Mouse (Mus musculus): ENCODE measurements around the gene Bcan. TPM values are rescaled to one million over a fixed set of nuclear protein-coding genes. Genes with fewer than 3 reads are reported as not detected.

Gene Bcan
- total and polyA plus RNA-seq, 3 experiments = 0.09 to 0.55 TPM; not detected in 1

DNA sequence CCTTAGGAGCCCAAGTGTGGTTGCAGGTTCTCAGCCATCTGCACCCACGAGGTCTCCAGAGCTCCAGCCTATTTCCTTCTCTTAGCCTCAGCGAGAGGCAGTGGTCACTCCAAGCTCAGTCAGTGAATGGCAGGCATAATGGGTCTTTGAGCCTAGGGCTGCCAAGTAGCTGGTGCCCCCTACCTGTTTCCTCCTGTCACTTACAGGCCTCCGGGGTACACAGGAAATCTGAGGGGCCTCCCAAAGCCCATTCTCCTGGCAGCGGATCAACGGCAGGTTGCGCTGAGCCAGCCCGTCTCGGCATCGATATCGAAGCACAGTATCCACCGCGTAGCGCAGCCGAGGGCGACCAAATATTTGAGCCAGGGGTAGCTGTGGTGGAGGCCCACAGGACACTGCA lies 12.0 kb downstream of the Bcan start:
- H3K9ac ChIP-seq (ENCODE audit: low read depth, low read length) = no peak overlapping the region; the same call in 1 of the 2 replicates
- DNase-seq = no peak
- no peak for TF ChIP-seq CTCF (IDR thresholded peaks at IDR 0.05)
- TF ChIP-seq POLR2A (IDR thresholded peaks at IDR 0.05; ENCODE audit: insufficient read depth, low read depth, low read length) = no peak
- no peak for TF ChIP-seq EP300 (IDR thresholded peaks at IDR 0.05; ENCODE audit: insufficient read depth, low read depth, low read length)
- intact Hi-C loops (cut with DNase I) = no loop called here
- H3K36me3 ChIP-seq (ENCODE audit: control insufficient read depth, insufficient read depth, low read length) = no peaks in the 10 kb centered on the region
- H3K4me3 ChIP-seq = peak overlapping the region; percentile 10; the same call in 1 of the 2 replicates
- WGBS = 15% methylated on average over 15 of the region's 15 CpGs
- H3K4me1 ChIP-seq (ENCODE audit: control insufficient read depth, insufficient read depth, low read length) = peaks cover 27% of the 10 kb centered on the region
- no peak overlapping the region for H3K27ac ChIP-seq
- no peaks in the 10 kb centered on the region for H3K27me3 ChIP-seq (ENCODE audit: control insufficient read depth, insufficient read depth, low read length)
- H3K79me2 ChIP-seq (replicated peaks; ENCODE audit: control insufficient read depth, insufficient read depth, low read length) = no peaks in the 10 kb centered on the region

DNA sequence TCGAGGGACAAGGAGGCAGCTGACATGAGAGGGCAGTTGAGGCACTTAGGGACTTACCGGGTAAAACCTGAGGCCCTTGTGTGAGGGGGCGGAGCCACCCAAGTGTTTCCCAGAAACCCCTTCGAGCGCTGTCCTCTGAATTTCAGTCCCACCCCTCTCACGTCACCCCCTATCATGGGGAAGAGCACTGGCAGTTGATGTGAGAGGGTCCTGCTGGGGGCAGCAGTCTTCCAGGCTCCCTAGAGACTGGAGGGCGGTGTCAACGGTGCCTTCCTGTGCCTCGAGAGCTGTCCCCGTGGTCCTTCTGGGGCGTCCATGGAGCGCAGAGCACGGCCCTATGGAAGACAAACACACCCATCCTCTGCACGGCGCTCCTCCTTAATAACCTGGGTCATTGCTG lies 12.4 kb downstream of the Bcan start:
- 2% methylated on average over 15 of the region's 15 CpGs for WGBS
- Histone ChIP-seq H3K79me2 (replicated peaks; ENCODE audit: control insufficient read depth, insufficient read depth, low read length) (no peaks in the 10 kb centered on the region), H3K36me3 (ENCODE audit: control insufficient read depth, insufficient read depth, low read length) (no peaks in the 10 kb centered on the region), H3K4me1 (ENCODE audit: control insufficient read depth, insufficient read depth, low read length) (peaks cover 30% of the 10 kb centered on the region), H3K27ac (no peak overlapping the region), H3K4me3 (peak overlapping the region; percentile 10; the same call in 1 of the 2 replicates), H3K9ac (ENCODE audit: low read depth, low read length) (peak overlapping the region; percentile 39), H3K27me3 (ENCODE audit: control insufficient read depth, insufficient read depth, low read length) (no peaks in the 10 kb centered on the region)
- intact Hi-C loops (cut with DNase I) = loop anchor here (1.0 kb wide), 2 partner anchors 17 to 52 kb away; no protein-coding TSS in a partner anchor
- DNase-seq = peak in 1 of 2 experiments; percentile 47
- TF ChIP-seq POLR2A (IDR thresholded peaks at IDR 0.05; ENCODE audit: insufficient read depth, low read depth, low read length) (0 out of 2 replicates have a peak, but pooled peaks have one; percentile 18), EP300 (IDR thresholded peaks at IDR 0.05; ENCODE audit: insufficient read depth, low read depth, low read length) (no peak), CTCF (IDR thresholded peaks at IDR 0.05) (no peak)

DNA sequence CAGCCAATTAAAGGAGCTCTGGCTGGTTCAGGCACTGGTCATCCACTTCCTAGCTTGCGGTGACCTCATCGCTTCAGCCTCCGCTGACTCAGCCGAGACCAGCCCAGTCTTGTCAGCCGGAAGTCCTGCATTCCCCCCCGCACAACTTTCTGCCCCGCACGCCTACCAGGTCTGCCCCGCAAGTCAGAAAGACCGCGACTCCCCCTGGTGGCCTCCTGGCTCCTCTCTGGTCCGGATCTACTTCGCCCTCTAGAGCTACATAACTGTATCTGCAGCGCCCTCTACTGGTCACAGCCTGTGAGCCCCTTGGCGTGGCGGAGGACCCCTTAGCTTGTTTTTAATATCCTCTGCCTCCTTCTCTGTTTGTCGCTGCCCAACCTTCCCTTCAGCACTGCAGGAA lies 13.2 kb downstream of the Bcan start:
- Histone ChIP-seq H3K9ac (ENCODE audit: low read depth, low read length) (0 out of 2 replicates have a peak overlapping the region, but pooled peaks have one; percentile 15), H3K4me1 (ENCODE audit: control insufficient read depth, insufficient read depth, low read length) (peaks cover 36% of the 10 kb centered on the region), H3K4me3 (peak overlapping the region; percentile 0; the same call in 1 of the 2 replicates), H3K79me2 (replicated peaks; ENCODE audit: control insufficient read depth, insufficient read depth, low read length) (no peaks in the 10 kb centered on the region), H3K27ac (peak overlapping the region; percentile 59), H3K27me3 (ENCODE audit: control insufficient read depth, insufficient read depth, low read length) (no peaks in the 10 kb centered on the region), H3K36me3 (ENCODE audit: control insufficient read depth, insufficient read depth, low read length) (no peaks in the 10 kb centered on the region)
- intact Hi-C loops (cut with DNase I) = loop anchor here (1.0 kb wide), 2 partner anchors 17 to 52 kb away; no protein-coding TSS in a partner anchor
- DNase-seq = peak; percentile 91 to 94
- WGBS = 1% methylated on average over 17 of the region's 17 CpGs
- TF ChIP-seq CTCF (IDR thresholded peaks at IDR 0.05) (peak; percentile 98), EP300 (IDR thresholded peaks at IDR 0.05; ENCODE audit: insufficient read depth, low read depth, low read length) (peak; percentile 92), POLR2A (IDR thresholded peaks at IDR 0.05; ENCODE audit: insufficient read depth, low read depth, low read length) (peak; percentile 37; the same call in 1 of the 2 replicates)

DNA sequence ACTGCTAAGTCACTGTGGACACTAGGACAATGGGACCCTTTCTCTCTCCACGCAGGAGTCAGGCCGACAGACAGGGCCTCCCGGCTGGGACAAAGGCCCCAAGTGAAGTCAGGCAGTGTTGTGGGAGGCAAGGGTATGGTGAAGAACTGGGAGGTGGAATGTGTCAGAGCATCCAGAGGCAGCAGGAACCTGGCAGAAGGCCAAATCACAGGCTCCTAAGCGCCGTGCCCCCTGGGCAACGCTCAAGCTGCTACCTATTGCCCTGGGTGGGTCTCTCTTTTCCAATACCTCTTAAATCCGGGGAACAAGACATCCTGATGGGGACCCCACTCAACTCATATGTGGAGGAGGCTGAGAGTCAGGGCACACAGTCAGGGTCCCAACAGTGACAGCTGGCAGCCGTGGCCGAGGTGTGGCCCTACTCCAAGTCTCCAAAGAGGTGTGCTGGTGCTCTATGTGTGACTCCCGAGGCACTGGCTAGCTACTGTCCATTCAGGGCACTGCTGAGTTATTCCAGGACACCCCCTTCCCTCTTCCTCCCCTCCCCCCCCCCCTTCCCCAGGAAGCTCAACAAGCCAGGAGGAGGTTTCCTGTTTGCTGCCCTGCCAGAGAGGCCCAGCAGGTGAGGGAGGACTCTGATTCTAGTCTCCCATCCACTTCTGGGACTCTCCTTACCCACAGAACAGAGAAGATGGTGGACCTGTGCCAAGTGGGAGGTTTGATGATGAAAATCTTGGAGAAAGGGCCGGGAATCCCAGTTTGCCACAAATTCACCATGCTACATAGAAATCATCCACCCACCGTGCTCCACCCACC lies 14.3 kb downstream of the Bcan start:
- no peak overlapping the region for H3K9ac ChIP-seq (ENCODE audit: low read depth, low read length)
- DNase-seq = peak; percentile 32 to 43
- H3K4me3 ChIP-seq = no peak overlapping the region

DNA sequence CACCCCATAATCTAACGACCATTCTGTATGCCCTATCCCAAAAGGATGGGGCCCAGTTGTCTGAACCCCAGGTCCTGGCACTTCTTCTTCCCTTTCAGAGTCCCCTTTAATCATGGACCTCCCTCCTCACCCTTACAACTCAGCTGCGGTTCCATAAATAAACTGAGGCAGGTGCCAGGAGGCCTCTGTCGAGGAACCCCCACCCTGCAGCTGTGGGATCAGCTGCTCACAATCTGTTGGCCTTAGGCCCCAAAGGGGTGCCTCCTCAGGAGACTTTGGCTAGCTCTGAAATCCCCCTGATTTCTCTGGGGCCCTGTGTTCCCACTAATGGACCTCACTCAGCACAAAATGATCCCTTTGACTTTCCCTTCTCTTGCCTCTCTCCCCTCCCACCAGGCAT lies 15.9 kb downstream of the Bcan start:
- peak in 1 of 2 experiments; percentile 20 for DNase-seq

More for the DNA sequence above, 14.3 kb downstream of the Bcan start:
- Histone ChIP-seq H3K4me1 (ENCODE audit: control insufficient read depth, insufficient read depth, low read length) (peaks cover 45% of the 10 kb centered on the region), H3K36me3 (ENCODE audit: control insufficient read depth, insufficient read depth, low read length) (no peaks in the 10 kb centered on the region), H3K27me3 (ENCODE audit: control insufficient read depth, insufficient read depth, low read length) (no peaks in the 10 kb centered on the region), H3K79me2 (replicated peaks; ENCODE audit: control insufficient read depth, insufficient read depth, low read length) (no peaks in the 10 kb centered on the region), H3K27ac (peak overlapping the region; percentile 59)
- 0 out of 2 replicates have a peak, but pooled peaks have one; percentile 25 for TF ChIP-seq POLR2A (IDR thresholded peaks at IDR 0.05; ENCODE audit: insufficient read depth, low read depth, low read length)
- no peak for TF ChIP-seq CTCF (IDR thresholded peaks at IDR 0.05)
- peak; percentile 54; the same call in 1 of the 2 replicates for TF ChIP-seq EP300 (IDR thresholded peaks at IDR 0.05; ENCODE audit: insufficient read depth, low read depth, low read length)
- intact Hi-C loops (cut with DNase I) = no loop called here
- WGBS = 25% methylated on average over 12 of the region's 12 CpGs

More for the DNA sequence above, 15.9 kb downstream of the Bcan start:
- TF ChIP-seq CTCF (IDR thresholded peaks at IDR 0.05) (no peak), EP300 (IDR thresholded peaks at IDR 0.05; ENCODE audit: insufficient read depth, low read depth, low read length) (no peak), POLR2A (IDR thresholded peaks at IDR 0.05; ENCODE audit: insufficient read depth, low read depth, low read length) (no peak)
- Histone ChIP-seq H3K27me3 (ENCODE audit: control insufficient read depth, insufficient read depth, low read length) (no peaks in the 10 kb centered on the region), H3K36me3 (ENCODE audit: control insufficient read depth, insufficient read depth, low read length) (no peaks in the 10 kb centered on the region), H3K4me3 (no peak overlapping the region), H3K4me1 (ENCODE audit: control insufficient read depth, insufficient read depth, low read length) (peaks cover 45% of the 10 kb centered on the region), H3K27ac (peak overlapping the region; percentile 97), H3K9ac (ENCODE audit: low read depth, low read length) (no peak overlapping the region), H3K79me2 (replicated peaks; ENCODE audit: control insufficient read depth, insufficient read depth, low read length) (no peaks in the 10 kb centered on the region)
- WGBS = 29% methylated on average over 3 of the region's 3 CpGs
- intact Hi-C loops (cut with DNase I) = loop anchor here (5.0 kb wide), 1 partner anchor 158 kb away; the partner anchor contains the start of gene Mef2d

Measured in heart, adult 2 months (tissue).